Mouse (Mus musculus) E14TG2a.4 (cell line): ENCODE data around the gene Lcor.

Experiments
- CTCF ChIP-seq: conservative IDR thresholded peaks from 2 replicates; pipeline ENCODE4 v1.5.1; 2014; ENCODE audit warnings: low read length
- POU5F1 ChIP-seq: IDR thresholded peaks from 2 replicates; pipeline ENCODE4 v1.6.1; 2014; ENCODE audit warnings: low read length, borderline replicate concordance

DNA sequence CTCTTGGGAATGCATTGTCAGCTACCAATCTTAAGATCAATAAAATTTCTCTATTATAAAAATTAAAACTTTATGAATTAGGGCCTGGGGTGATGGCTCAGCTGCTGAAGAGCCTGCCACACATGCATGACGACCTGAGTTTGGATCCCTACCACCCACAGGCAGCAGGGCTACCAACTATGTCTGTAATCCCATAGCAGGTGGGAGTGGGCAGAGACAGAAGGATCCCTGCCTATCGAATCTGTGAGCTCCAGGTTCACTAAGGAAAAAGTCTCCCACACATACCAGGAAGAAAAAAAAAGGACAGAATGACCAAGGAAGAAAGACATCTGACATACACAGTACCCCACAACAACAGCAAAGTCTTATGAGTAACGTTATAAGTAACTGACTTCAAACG, 74.5 kb downstream of the Lcor start:
- TF ChIP-seq CTCF (no peak), POU5F1 (no peak)
